Mouse (Mus musculus): ENCODE results near the gene Mpeg1.
A peak's percentile ranks its signal among the peaks of the same experiment; 100 is the strongest.

Gene Mpeg1

GRCm38 (mm10) chr19:12460282-12461249 lies at the start of gene Mpeg1:
Mpeg1 (plus strand) TSS chr19:12460779.
- no peak for DNase-seq (ENCODE audit: inconsistent ontology term)

GRCm38 (mm10) chr19:12413737-12414136 lies 46.8 kb upstream of the Mpeg1 start:
- no peak for DNase-seq (ENCODE audit: inconsistent ontology term)

GRCm38 (mm10) chr19:12417361-12417760 lies 43.2 kb upstream of the Mpeg1 start, which contains the start of gene Olfr1441:
Olfr1441 (plus strand) TSS chr19:12417433.
- no peak for DNase-seq (ENCODE audit: inconsistent ontology term)

GRCm38 (mm10) chr19:12418312-12418711 lies 42.3 kb upstream of the Mpeg1 start:
- DNase-seq (ENCODE audit: inconsistent ontology term), result no peak

GRCm38 (mm10) chr19:12420555-12420954 lies 40.0 kb upstream of the Mpeg1 start:
- DNase-seq (ENCODE audit: inconsistent ontology term), result no peak

- DNase-seq (ENCODE audit: inconsistent ontology term), result no peak
These were observed 38.9 kb upstream of the Mpeg1 start for GRCm38 (mm10) chr19:12421680-12422079.

- DNase-seq (ENCODE audit: inconsistent ontology term), result no peak
These were observed 33.5 kb upstream of the Mpeg1 start for GRCm38 (mm10) chr19:12427101-12427500.

GRCm38 (mm10) chr19:12427605-12428004 lies 33.0 kb upstream of the Mpeg1 start, which contains the start of gene Pfpl:
Pfpl (plus strand) TSS chr19:12427905.
- no peak for DNase-seq (ENCODE audit: inconsistent ontology term)

- DNase-seq (ENCODE audit: inconsistent ontology term), result peak; percentile 50
These were observed 27.5 kb upstream of the Mpeg1 start for GRCm38 (mm10) chr19:12433033-12433432.

GRCm38 (mm10) chr19:12435011-12435416 lies 25.6 kb upstream of the Mpeg1 start:
- no peak for DNase-seq (ENCODE audit: inconsistent ontology term)

GRCm38 (mm10) chr19:12435750-12436524 lies 24.6 kb upstream of the Mpeg1 start:
- DNase-seq (ENCODE audit: inconsistent ontology term), result no peak

- no peak for DNase-seq (ENCODE audit: inconsistent ontology term)
These were observed 21.0 kb upstream of the Mpeg1 start for GRCm38 (mm10) chr19:12439581-12439980.

GRCm38 (mm10) chr19:12440103-12440725 lies 20.4 kb upstream of the Mpeg1 start:
- no peak for DNase-seq (ENCODE audit: inconsistent ontology term)

GRCm38 (mm10) chr19:12442560-12442959 lies 18.0 kb upstream of the Mpeg1 start:
- no peak for DNase-seq (ENCODE audit: inconsistent ontology term)

- no peak for DNase-seq (ENCODE audit: inconsistent ontology term)
These were observed 15.6 kb upstream of the Mpeg1 start for GRCm38 (mm10) chr19:12445014-12445413.

- DNase-seq (ENCODE audit: inconsistent ontology term), result no peak
These were observed 3.0 kb upstream of the Mpeg1 start for GRCm38 (mm10) chr19:12457401-12458066.

GRCm38 (mm10) chr19:12459516-12459915 lies 1.1 kb upstream of the Mpeg1 start:
- DNase-seq (ENCODE audit: inconsistent ontology term), result no peak

GRCm38 (mm10) chr19:12462851-12463721 lies 2.5 kb downstream of the Mpeg1 start:
- no peak for DNase-seq (ENCODE audit: inconsistent ontology term)

- peak; percentile 82 for DNase-seq (ENCODE audit: inconsistent ontology term)
These were observed 3.1 kb downstream of the Mpeg1 start for GRCm38 (mm10) chr19:12463722-12464035.

GRCm38 (mm10) chr19:12464127-12464526 lies 3.5 kb downstream of the Mpeg1 start:
- DNase-seq (ENCODE audit: inconsistent ontology term), result peak; percentile 59

GRCm38 (mm10) chr19:12464674-12465073 lies 4.1 kb downstream of the Mpeg1 start:
- DNase-seq (ENCODE audit: inconsistent ontology term), result no peak

Measured in Muller cell, postnatal 12 days (primary cell).